11 mouse cellular contexts compared by ENCODE assay signal in the genomic region with DNA sequence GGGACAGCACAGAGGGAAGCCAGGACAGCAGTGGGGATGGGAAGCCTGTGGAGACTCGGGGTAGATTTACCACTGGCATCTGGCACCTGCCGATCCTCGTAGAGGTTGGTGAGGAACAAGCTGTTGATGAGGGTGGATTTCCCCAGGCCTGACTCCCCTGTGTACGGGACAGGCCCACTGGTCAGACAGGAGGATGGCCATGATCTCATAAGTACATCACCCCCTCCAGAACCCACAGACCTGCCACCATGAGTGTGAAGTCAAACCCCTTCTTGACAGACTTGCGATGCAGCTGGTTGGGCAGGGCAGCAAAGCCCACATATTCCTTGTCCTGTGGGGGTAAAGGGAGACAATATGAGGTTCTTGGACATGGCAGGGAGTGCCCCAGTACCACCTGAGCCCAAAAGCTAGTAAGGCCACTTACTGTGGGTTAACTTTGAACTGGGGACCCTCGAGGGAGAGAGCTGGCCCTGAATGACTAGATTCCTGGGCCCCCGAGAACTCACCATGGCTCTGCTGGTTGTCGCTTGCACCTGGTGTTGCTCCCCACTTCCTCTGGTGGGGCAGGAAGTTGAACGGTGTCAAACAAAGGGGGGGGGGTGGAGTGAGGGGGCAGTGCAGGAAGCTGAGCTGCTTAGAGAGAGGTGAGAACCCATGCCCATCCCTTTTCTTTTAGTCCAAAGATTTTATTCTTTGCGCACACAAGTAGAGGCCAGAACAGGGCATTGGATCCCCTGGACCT. TPM values are rescaled to one million over a fixed set of nuclear protein-coding genes. Genes with fewer than 3 reads are reported as not detected.
DNase-seq lines count a peak whose midpoint lies in the region; ATAC-seq and TF ChIP-seq lines count a peak whose summit lies in the region.
"Had no signal": no experiment of that assay in that cellular context is flagged by ENCODE, and none has a peak within 500 bp of the region (broad histone marks: within the 10 kb centered on the region; RNA-seq: fewer than 3 reads in every experiment).

No protein-coding gene starts in this region.

- 54% methylated on average over 10 of the region's 10 CpGs for WGBS in heart, embryonic 14.5 days
- WGBS in liver, embryonic 15.5 days (ENCODE audit: insufficient replicate concordance): 27% methylated on average over 10 of the region's 10 CpGs
- 85% methylated on average over 10 of the region's 10 CpGs for WGBS in midbrain, embryonic 14.5 days

- no peaks in the 10 kb centered on the region for H3K36me3 ChIP-seq in heart, embryonic 14.5 days (ENCODE audit: control insufficient read depth, insufficient read depth, low read length)
- peaks cover 18% of the 10 kb centered on the region for H3K36me3 ChIP-seq in ES-E14 (ENCODE audit: control insufficient read depth, insufficient read depth, low read length, poor library complexity, severe bottlenecking)
- 0 out of 2 replicates have a peak, but pooled peaks cover 2% of the 10 kb centered on the region for H3K36me3 ChIP-seq in liver, embryonic 15.5 days (replicated peaks)
- no peaks in the 10 kb centered on the region for H3K36me3 ChIP-seq in midbrain, embryonic 14.5 days (ENCODE audit: control insufficient read depth, insufficient read depth, low read length)
- H3K36me3 ChIP-seq: intestine, embryonic 15.5 days had no signal

- ATAC-seq in heart, embryonic 14.5 days (ENCODE audit: insufficient number of reproducible peaks, insufficient read depth, low FRiP score, low read depth): no peak
- peak; percentile 10 for ATAC-seq in liver, embryonic 15.5 days (ENCODE audit: insufficient read depth)
- ATAC-seq in midbrain, embryonic 14.5 days (ENCODE audit: low FRiP score, low TSS enrichment): no peak
- ATAC-seq: intestine, embryonic 15.5 days; Patski had no signal

- peak overlapping the region; percentile 34; the same call in 1 of the 2 replicates for H3K9ac ChIP-seq in heart, embryonic 14.5 days (ENCODE audit: low read length)
- H3K9ac ChIP-seq in ES-E14 (ENCODE audit: insufficient read depth, low read depth, low read length, poor library complexity, severe bottlenecking): peak overlapping the region; percentile 67
- H3K9ac ChIP-seq in liver, embryonic 15.5 days: peak overlapping the region; percentile 46
- no peak overlapping the region for H3K9ac ChIP-seq in midbrain, embryonic 14.5 days (replicated peaks; ENCODE audit: low read length)
- H3K9ac ChIP-seq: intestine, embryonic 15.5 days had no signal

- H3K9me3 ChIP-seq in heart, embryonic 14.5 days (ENCODE audit: control insufficient read depth, low read length): no peaks in the 10 kb centered on the region
- no peaks in the 10 kb centered on the region for H3K9me3 ChIP-seq in ES-E14 (ENCODE audit: control insufficient read depth, insufficient read depth, low read depth, low read length)
- H3K9me3 ChIP-seq in liver, embryonic 15.5 days (replicated peaks): no peaks in the 10 kb centered on the region
- no peaks in the 10 kb centered on the region for H3K9me3 ChIP-seq in midbrain, embryonic 14.5 days (ENCODE audit: control insufficient read depth, low read length)
- H3K9me3 ChIP-seq: embryonic facial prominence, embryonic 10.5 days; intestine, embryonic 15.5 days had no signal

- peak overlapping the region; percentile 42 for H3K4me2 ChIP-seq in heart, embryonic 14.5 days (ENCODE audit: low read length)
- peak overlapping the region; percentile 55 for H3K4me2 ChIP-seq in liver, embryonic 15.5 days
- no peak overlapping the region for H3K4me2 ChIP-seq in midbrain, embryonic 14.5 days (ENCODE audit: low read length)
- H3K4me2 ChIP-seq: intestine, embryonic 15.5 days had no signal

- in situ Hi-C loops in ES-E14 (cut with MboI; ENCODE audit: low sequenced_read_pairs in 2 of 2, unreplicated experiment in 2 of 2): no loop called here

- peaks cover 26 to 28% of the 10 kb centered on the region in 2 experiments for H3K4me1 ChIP-seq in heart, embryonic 14.5 days (ENCODE audit: control insufficient read depth in 2 of 2, insufficient read depth in 2 of 2, low read length in 2 of 2)
- H3K4me1 ChIP-seq in ES-E14 (ENCODE audit: control insufficient read depth in 2 of 2, insufficient read depth in 2 of 2, low read length in 2 of 2, poor library complexity in 1 of 2): peaks cover 18 to 21% of the 10 kb centered on the region in 2 experiments
- peaks cover 81% of the 10 kb centered on the region for H3K4me1 ChIP-seq in liver, embryonic 15.5 days (replicated peaks)
- H3K4me1 ChIP-seq in midbrain, embryonic 14.5 days (ENCODE audit: control insufficient read depth, insufficient read depth, low read length): no peaks in the 10 kb centered on the region

- no peak for DNase-seq in heart, adult 9 months (ENCODE audit: low spot score in 2 of 2)
- DNase-seq in ES-E14 (ENCODE audit: low read depth, low spot score): no peak
- DNase-seq in thymus, adult 18-20 months: peak; percentile 72 to 82
- no peak for DNase-seq in kidney, postnatal 10 days
- no peak for DNase-seq in ovary, postnatal 14 days (ENCODE audit: low spot score)
- no peak for DNase-seq in midbrain, embryonic 14.5 days

- peak overlapping the region; percentile 79 to 81 for H3K27ac ChIP-seq in heart, embryonic 14.5 days (replicated peaks in 1 of 2; ENCODE audit: control insufficient read depth in 1 of 2, insufficient read depth in 1 of 2, low read depth in 2 of 2, low read length in 2 of 2)
- peak overlapping the region; percentile 30 for H3K27ac ChIP-seq in ES-E14 (ENCODE audit: insufficient read depth, low read depth, low read length, poor library complexity, severe bottlenecking)
- H3K27ac ChIP-seq in liver, embryonic 15.5 days (replicated peaks): peak overlapping the region; percentile 86
- H3K27ac ChIP-seq in midbrain, embryonic 14.5 days (replicated peaks; ENCODE audit: low read depth, low read length): no peak overlapping the region
- H3K27ac ChIP-seq: embryonic facial prominence, embryonic 10.5 days; intestine, embryonic 15.5 days had no signal

- H3K4me3 ChIP-seq in heart, embryonic 14.5 days (ENCODE audit: control insufficient read depth in 1 of 2, insufficient read depth in 1 of 2, low read depth in 1 of 2, low read length in 2 of 2): no peak overlapping the region
- H3K4me3 ChIP-seq in ES-E14 (ENCODE audit: insufficient read depth in 1 of 2, low read depth in 1 of 2, low read length in 2 of 2, poor library complexity in 1 of 2, severe bottlenecking in 1 of 2): peak overlapping the region; percentile 18 to 55
- peak overlapping the region; percentile 26 for H3K4me3 ChIP-seq in liver, embryonic 15.5 days (replicated peaks)
- H3K4me3 ChIP-seq in midbrain, embryonic 14.5 days (replicated peaks; ENCODE audit: low read depth, low read length): no peak overlapping the region
- H3K4me3 ChIP-seq: embryonic facial prominence, embryonic 10.5 days; intestine, embryonic 15.5 days had no signal

- H3K27me3 ChIP-seq in heart, embryonic 14.5 days (ENCODE audit: control insufficient read depth, insufficient read depth, low read length): no peaks in the 10 kb centered on the region
- H3K27me3 ChIP-seq in liver, embryonic 15.5 days: no peaks in the 10 kb centered on the region
- no peaks in the 10 kb centered on the region; the same call in 1 of the 2 replicates for H3K27me3 ChIP-seq in midbrain, embryonic 14.5 days (ENCODE audit: control insufficient read depth, insufficient read depth, low read length)
- H3K27me3 ChIP-seq: intestine, embryonic 15.5 days; Patski had no signal

TF ChIP-seq in ES-E14, 5 proteins besides CTCF, POLR2A, EP300 and RAD21:
- TF ChIP-seq CHD2 (IDR thresholded peaks at IDR 0.05; ENCODE audit: low read depth, low read length) (no peak), HCFC1 (IDR thresholded peaks at IDR 0.05; ENCODE audit: borderline replicate concordance, insufficient read depth, low read length) (no peak), MAFK (IDR thresholded peaks at IDR 0.05; ENCODE audit: insufficient read depth, low read depth, low read length) (no peak), ZC3H11A (IDR thresholded peaks at IDR 0.05; ENCODE audit: borderline replicate concordance, low read depth, low read length) (no peak), ZNF384 (IDR thresholded peaks at IDR 0.05; ENCODE audit: low read depth, low read length) (no peak)

RNA-seq across cellular contexts. Expression of gene Mylpf, which starts 9.4 kb away (rescaled TPM):
- polyA plus RNA-seq in heart, embryonic 14.5 days (2014; fragmentation: Nextera tagmentation; extraction: Ambion mirVana): 11.7 and 14.9 TPM in 2 replicates
- total RNA-seq in ES-E14 (2012; rRNA removed): 322 and 498 TPM in 2 replicates
- 67.8 and 89.3 TPM in 2 replicates for polyA plus RNA-seq in liver, embryonic 15.5 days (2015; fragmentation: Nextera tagmentation; extraction: Ambion mirVana)
- polyA plus RNA-seq in midbrain, embryonic 14.5 days (2014; fragmentation: Nextera tagmentation; extraction: Ambion mirVana): 4.3 and 4.5 TPM in 2 replicates

RNA-seq across cellular contexts. Expression of gene Tbc1d10b, which starts 9.8 kb away (rescaled TPM):
- 20.2 and 21.2 TPM in 2 replicates for polyA plus RNA-seq in heart, embryonic 14.5 days (2014; fragmentation: Nextera tagmentation; extraction: Ambion mirVana)
- total RNA-seq in ES-E14 (2012; rRNA removed): 63.3 and 67.0 TPM in 2 replicates
- polyA plus RNA-seq in liver, embryonic 15.5 days (2015; fragmentation: Nextera tagmentation; extraction: Ambion mirVana): 17.1 and 18.2 TPM in 2 replicates
- polyA plus RNA-seq in midbrain, embryonic 14.5 days (2014; fragmentation: Nextera tagmentation; extraction: Ambion mirVana): 24.6 and 27.6 TPM in 2 replicates

RNA-seq across cellular contexts. Expression of gene Zfp553, which starts 14.8 kb away (rescaled TPM):
- 9.9 and 11.4 TPM in 2 replicates for polyA plus RNA-seq in heart, embryonic 14.5 days (2014; fragmentation: Nextera tagmentation; extraction: Ambion mirVana)
- total RNA-seq in ES-E14 (2012; rRNA removed): 55.2 and 64.7 TPM in 2 replicates
- polyA plus RNA-seq in liver, embryonic 15.5 days (2015; fragmentation: Nextera tagmentation; extraction: Ambion mirVana): 6.3 and 6.8 TPM in 2 replicates
- 31.9 and 39.7 TPM in 2 replicates for polyA plus RNA-seq in midbrain, embryonic 14.5 days (2014; fragmentation: Nextera tagmentation; extraction: Ambion mirVana)

RNA-seq across cellular contexts. Expression of gene Sept1, which starts 14.9 kb away (rescaled TPM):
- 22.2 and 25.3 TPM in 2 replicates for polyA plus RNA-seq in heart, embryonic 14.5 days (2014; fragmentation: Nextera tagmentation; extraction: Ambion mirVana)
- total RNA-seq in ES-E14 (2012; rRNA removed): 85.8 and 128 TPM in 2 replicates
- 9.4 and 9.7 TPM in 2 replicates for polyA plus RNA-seq in liver, embryonic 15.5 days (2015; fragmentation: Nextera tagmentation; extraction: Ambion mirVana)
- 11.6 and 13.6 TPM in 2 replicates for polyA plus RNA-seq in midbrain, embryonic 14.5 days (2014; fragmentation: Nextera tagmentation; extraction: Ambion mirVana)

RNA-seq across cellular contexts. Expression of gene Cd2bp2, which starts 22.2 kb away (rescaled TPM):
- polyA plus RNA-seq in heart, embryonic 14.5 days (2014; fragmentation: Nextera tagmentation; extraction: Ambion mirVana): 33.7 and 34.8 TPM in 2 replicates
- 113 and 133 TPM in 2 replicates for total RNA-seq in ES-E14 (2012; rRNA removed)
- polyA plus RNA-seq in liver, embryonic 15.5 days (2015; fragmentation: Nextera tagmentation; extraction: Ambion mirVana): 18.0 and 21.5 TPM in 2 replicates
- 59.5 and 81.1 TPM in 2 replicates for polyA plus RNA-seq in midbrain, embryonic 14.5 days (2014; fragmentation: Nextera tagmentation; extraction: Ambion mirVana)

Comparison
In these comparisons a context has a peak if more than half of its experiments do, and no peak if none do; other contexts are left out.
1. H3K4me3 ChIP-seq: peak in ES-E14 (2 of 2) and liver, embryonic 15.5 days (single experiment); none in heart, embryonic 14.5 days (0 of 2) and midbrain, embryonic 14.5 days (single experiment).
2. DNase-seq: peak in thymus, adult 18-20 months (2 of 2); none in heart, adult 9 months (0 of 2), ES-E14 (single experiment), kidney, postnatal 10 days (single experiment), ovary, postnatal 14 days (single experiment) and midbrain, embryonic 14.5 days (single experiment).